Mouse (Mus musculus) monocyte, adult 5-6 weeks (primary cell): ENCODE measurements around the gene Arhgap15. TPM values are rescaled to one million over a fixed set of nuclear protein-coding genes. Genes with fewer than 3 reads are reported as not detected.

Experiments used
- ATAC-seq: fragments of 153-309, 156-312 bp; replicated peaks from 2 replicates; pipeline ENCODE4 v1.8.0; 2017; ENCODE audit warnings: mild to moderate bottlenecking; ENCODE audit not compliant: low TSS enrichment, insufficient number of reproducible peaks, severe bottlenecking, poor library complexity, low FRiP score
- total RNA-seq: library from RNA; stranded (forward); fragments of 200-1000, 200-491, 200-594 nt; gene quantifications from 3 replicates; pipeline ENCODE4 v1.2.3, GENCODE M21; 2017

Gene Arhgap15
- total RNA-seq, 1 experiment from 2014 or later = 204 TPM

DNA sequence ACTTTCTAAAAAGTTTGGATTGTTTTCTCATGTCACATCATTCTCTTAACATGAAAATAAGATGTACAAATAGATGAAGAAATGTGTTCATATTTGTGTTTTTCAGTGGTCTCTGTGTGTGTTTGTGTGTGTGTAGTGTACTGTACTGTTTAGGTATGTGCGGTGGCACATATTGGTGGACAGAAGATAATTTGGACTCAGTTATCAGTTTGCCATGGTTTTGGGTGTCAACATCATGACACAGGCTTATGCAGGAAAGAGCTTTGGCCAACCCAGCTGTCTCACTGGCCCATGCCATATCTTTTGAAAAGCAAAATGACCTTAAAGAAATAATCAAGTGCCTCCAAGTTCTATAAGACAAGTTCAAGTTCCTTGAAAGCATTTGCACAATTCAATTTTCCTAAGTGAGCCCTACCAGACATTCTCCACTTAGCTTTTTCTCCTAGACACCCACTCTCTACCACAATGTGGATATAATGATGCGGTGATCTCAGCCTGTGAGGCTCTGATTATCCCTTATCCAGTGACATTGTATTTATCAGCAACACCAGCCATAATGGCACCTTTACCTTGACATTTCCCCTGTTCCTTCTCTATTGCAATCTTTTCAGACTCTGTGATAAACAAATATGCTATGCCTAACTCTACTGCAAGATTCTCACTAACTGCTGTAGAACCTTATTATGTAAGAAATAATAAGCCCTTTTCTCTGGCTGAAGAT is 21.4 kb downstream of the Arhgap15 start:
- ATAC-seq = no peak

DNA sequence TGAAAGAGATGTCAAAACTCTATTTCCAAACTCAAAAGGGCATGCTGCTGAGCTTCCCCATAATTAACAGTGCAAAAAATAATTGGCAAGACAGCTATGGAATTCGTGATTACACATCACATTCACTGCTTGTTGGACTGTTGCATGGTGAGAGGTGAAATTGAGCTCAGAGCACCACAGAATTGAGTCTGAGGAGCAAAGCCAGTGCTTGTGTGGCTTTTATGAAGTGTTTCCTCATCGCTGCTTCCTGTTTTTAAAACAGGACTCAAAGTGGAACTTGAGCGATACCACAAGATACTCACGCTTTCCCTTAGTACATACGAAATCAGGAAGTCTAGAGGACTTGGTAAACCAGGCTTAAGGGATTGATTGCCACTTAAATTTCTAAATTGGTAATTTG is 24.0 kb downstream of the Arhgap15 start:
- peak; percentile 98 for ATAC-seq

DNA sequence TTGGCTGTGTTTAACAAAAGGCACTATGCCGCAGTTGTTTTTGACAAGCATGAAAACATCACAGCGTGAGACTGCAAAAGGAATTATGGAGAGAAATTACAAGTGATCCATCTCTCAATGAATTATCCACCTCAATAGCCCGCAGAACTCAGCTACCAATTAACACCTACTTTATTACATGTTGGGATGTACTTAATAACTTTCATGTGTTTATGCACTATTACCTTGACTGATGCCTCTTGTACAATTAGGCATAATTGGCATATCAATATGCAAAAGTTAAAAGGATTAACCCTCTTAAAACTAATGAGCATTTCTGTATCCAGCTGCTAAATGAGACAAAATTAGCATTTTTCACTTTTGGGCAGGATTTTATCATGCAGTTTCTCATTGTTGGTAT is 33.5 kb downstream of the Arhgap15 start:
- no peak for ATAC-seq

DNA sequence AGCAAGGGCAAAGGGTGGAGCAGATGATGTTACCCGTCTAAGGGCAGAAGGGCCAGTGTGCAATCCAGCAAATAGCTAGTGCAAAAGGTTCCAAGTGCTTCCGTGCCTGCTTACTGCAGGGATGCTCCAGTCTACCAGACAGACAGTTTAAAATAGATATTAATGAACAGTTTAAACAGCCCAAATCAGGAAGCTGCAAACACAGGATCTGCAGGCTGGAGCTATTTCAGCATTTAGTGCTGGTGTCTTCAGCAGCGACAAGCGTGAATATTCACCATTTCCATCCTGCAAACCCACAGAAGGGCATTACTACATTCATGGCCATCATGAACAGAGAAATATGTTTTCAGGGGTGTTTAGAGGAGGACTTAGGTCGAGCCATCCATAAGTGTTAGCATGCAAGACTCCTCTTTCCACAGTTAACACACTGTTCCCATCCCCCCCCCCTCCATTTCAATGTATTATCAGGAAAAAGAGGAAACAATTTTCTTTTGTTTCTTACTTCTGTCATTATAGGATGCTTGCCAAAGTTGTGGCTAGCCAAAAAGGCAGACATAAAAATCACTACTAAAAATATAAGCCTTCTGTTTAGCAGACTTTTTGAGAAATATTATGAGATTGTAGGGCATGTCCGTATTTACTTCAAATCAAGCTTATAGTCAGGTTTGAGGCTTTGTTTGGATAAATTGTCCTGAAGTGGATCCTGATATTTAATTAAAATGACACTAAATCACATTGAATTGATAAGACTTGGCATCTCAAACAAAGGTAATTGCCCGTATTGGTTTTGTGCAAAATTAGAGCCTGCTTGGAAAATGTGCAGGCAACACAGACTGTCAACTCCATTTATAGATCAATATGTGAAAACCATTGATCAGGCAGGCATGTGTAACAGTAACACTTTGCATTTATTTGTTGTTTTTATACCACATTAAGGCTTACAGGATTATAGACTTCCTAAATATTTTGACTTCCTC is 35.4 kb downstream of the Arhgap15 start:
- ATAC-seq = no peak

DNA sequence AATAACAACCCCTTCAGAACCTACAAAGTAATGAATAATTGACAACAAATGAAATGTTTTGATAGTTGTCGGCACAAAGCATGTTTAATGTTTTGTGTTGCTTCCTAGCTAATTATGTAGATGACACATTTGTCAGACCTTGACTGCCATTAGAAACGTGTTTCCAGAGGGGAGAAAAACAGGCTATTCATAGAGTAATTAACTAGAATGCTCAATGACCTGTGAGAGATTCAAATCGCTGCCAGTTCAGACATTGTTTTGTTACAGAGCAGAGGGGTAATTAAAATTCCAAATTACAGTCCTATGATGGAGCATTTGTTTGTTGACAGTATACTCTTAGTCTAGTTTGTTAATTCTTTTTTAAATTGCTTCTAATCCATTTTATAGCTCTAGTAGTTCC is 37.5 kb downstream of the Arhgap15 start:
- no peak for ATAC-seq

DNA sequence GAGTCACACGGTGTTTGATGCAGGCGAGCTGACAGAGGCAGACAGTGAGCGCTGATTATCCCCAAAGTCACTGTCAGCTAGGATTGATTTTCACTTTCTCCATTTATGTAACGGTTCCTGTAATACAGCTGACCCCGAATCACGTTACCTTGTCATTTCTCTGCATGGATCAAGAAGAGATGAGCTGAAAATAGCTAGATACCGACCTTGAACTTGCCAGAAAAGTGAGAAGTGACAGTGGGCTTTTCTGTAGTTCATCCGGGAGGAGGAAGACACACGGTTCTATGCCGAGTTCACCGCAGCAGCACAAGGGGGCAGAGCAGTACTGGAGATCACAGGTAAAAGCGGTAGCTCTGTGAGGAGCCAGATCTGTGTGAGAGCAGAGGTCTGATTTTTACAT is 38.5 kb downstream of the Arhgap15 start:
- no peak for ATAC-seq

DNA sequence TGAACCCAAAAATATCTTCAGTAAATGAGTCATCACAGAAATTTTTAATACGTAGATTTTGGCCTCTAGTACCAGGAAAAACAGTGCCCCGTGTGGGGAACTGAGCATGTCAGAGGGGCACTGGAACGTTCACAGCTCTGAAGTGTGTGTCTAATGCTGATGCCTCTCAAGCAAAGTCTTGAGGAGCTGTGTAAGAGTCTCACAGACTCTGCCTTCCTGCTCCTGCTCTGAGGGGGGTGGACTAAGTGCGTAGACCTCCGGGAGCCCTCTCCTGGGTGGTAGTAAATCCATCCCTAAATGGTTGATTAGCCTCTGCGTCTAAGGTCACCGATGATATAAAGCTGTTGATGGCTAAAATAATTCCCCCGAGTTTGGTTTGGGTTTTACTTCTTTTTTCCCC is 39.9 kb downstream of the Arhgap15 start:
- no peak for ATAC-seq

DNA sequence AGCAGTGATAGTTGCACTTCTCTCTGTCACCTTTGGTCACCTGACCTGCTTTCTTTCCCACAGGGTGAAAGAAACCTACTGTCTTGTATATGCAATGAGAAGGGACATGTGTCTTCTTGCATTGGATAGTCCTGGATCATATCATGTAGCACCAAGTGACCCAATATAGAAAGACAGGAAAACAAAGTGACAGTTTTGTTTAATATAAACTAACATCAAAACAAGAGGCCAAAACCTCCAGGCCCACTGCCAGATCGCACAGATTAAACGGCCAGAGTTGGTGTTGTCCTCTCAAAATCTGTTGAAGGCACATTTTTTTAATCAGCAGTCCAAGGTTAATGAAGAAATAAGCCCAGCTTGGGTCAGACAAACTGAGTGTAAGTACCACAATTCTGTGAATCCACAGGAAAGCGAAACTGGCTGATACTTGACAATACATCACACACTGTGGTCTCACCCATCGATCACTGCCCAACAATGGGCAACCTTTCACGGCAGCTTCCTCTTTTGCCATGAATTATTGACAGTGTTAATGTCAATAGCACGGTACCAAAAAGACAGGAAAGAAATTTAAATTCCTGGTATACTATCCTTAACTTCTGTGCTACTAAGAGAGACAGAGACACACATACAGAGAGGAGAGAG is 41.5 kb downstream of the Arhgap15 start:
- no peak for ATAC-seq

DNA sequence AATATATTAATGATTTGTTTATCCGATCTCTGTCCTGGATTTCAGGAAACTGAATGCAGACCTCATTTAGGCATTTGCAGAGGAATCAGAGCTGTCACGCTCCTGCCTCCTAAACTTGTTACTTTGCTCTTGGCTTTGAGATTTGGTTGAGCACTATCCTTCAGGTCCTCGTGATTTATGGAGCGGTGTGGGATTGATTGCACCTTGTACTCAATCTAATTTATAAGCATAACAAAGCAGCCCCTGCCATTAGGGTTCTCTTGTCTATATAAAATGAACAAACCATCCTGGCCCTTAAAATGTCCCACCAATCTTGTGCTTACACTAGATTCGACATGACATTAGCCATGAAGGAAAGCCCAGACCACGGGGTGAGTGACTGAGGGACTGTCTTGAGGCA is 43.0 kb downstream of the Arhgap15 start:
- ATAC-seq = no peak

DNA sequence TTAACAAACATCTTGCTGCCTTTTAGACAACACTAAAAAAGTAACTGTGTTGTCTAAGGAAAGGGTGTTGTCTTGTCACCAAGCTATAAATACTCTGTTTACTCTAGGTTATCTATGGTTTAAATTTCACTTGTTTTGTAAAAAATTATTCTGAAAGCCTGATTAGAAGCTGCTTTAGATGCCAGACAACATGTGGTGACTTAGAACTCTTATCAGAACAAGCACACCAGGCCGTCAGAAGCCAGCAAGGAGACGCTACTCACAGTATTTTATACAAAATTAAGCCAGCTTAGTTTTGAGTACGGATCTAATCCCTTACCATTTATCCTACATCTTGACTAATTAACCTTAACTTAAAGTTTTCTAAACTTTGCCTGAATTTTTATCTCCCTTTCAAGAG is 44.5 kb downstream of the Arhgap15 start:
- no peak for ATAC-seq

DNA sequence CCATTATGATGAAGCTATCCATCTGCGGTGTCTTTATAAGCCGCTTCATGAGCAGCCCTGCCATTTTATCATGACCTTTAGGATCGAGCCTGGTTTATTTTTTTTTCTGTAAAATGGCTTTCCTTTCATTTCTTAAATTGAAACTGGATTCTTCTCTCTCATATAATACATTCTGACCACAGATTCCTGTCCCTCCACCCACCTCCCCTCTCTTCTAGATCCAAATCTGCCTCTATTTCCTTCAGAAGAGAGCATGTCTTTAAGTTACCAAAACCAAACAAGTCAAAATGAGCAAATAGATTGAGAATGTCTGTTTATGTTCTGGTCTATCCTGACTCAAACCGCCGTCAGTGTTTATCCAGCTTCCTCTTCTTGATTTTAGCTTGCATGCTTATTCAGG is 46.1 kb downstream of the Arhgap15 start:
- no peak for ATAC-seq

DNA sequence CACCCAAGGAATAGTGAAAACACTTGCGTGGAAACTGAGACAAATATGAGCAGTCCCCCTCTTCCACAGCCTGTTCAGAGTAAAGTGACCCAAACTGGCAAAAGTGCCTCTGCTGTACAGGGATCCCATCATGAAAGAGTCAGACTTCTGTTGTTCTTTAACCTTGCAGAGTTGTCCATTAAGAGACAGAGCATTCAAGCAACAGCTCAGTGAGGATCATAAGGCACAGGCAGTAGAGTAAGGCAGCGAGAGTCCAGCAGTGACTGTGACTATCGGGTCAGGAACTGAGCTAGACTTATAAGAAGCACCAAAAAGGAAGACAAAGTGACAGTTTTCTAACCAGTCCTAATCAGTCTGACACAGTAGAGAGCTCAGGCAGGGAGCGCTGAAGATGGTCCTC is 47.8 kb downstream of the Arhgap15 start:
- ATAC-seq = no peak

DNA sequence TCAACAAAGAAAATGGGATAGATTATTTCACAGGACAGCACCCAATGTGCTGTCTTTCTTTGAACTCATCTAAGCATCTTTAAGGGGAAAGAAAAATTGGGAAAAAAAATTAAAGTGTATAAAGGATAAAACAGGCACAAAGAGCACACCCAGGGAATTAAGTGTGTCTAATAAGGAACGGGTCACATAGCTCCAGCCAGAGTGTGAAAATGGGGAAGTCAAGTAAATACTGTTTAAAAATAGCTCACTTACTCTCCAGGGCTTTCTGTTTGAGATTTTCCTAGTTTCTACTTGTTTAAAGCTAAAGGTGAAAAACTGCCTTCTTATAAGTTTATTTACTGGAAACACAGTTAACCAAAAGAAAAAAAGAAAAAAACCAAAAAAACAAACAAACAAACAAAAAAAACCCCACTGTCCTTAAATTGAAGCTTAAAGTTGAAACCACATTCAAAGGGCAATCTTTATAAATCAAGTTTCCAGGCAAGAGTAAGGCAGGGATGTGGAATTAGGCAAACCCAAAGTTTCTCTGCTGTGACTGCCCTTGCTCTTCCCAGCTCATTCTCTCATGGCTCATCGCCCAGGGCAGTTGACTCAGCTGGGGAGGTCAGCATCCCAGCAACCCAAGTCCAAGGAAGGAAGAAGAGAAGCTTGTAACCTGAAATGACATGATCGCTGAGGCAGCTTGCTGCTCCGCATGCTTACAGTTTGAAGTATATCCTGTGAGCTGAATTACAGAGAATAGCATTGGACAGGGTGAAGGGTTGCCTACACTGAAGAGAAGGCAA is 57.5 kb downstream of the Arhgap15 start:
- no peak; the same call in 1 of the 2 replicates for ATAC-seq

DNA sequence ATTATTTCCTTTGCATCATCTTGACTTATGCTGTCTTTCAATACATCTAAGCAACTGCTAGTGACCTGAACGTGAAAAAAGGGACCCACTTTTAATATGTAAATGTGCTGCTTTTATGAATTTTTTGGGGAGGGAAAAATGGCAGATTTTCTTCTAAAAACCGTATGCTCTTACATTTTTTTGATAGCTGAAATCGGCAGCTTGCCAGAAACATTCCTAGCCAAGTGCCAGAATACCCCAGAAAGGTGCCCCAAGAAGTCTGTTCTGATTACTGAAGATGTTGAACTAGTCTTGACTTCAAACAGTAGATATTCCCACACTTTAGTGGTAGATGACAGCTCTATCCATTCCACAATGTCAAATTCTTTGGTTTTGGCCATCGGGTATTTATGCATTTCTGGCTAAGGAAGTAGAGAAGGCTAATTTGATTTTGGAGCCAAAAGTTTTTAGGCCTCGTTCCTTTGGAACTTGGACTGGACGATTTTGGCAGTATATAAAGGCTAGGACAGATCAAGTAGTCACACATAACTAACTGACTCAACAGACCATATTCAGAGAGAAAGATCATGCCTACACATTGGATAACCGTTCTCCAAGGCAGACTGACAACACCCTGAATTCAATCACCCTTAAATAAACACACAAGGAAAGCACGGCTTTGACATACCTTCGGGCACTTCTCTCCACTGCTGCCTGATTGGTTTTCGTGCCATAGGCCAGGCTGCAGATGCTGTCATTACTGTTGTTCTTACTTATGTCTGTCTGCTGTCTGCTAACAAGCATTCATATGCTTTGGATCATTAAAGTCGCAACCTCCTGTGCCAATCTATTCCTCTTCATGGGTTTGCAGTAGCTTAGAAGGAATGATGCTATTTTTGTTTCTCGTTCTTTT is 67.5 kb downstream of the Arhgap15 start:
- no peak for ATAC-seq

DNA sequence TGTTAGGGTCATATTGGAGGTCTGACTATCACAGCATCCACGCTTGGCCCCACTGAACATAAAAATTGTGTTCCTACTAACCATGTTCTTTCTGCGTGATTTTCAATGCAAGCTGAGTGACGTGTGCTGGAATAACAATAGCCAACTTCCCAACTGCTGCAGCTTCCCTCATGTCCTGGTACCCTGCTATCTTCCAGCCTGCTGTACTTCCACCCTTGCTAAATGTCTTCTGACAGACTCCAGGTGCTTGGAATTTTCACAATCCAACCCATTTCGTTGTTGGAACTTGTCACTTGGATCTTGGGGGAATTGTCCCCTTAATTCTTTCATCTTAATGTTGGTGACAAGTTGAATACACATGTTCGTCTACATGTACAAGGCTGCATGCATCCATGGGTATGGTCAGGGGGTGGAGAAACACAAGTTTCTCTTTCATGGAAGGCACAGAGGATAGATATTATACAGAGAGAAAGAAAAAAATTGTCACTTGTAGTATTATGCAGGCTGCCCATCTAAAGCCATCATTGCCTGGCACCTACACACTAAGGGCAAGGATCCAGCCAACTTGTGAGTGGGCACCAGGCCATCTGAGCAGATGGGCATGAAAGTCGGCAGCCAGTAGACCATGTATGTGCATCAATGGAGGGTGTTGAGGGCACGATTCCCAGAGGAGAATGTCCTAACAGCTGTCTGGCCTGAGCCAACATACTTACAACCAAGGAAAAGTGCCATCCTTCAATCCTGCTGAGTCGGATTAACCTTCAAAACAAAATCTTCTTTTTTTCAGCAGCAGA is 68.4 kb downstream of the Arhgap15 start:
- ATAC-seq = no peak

DNA sequence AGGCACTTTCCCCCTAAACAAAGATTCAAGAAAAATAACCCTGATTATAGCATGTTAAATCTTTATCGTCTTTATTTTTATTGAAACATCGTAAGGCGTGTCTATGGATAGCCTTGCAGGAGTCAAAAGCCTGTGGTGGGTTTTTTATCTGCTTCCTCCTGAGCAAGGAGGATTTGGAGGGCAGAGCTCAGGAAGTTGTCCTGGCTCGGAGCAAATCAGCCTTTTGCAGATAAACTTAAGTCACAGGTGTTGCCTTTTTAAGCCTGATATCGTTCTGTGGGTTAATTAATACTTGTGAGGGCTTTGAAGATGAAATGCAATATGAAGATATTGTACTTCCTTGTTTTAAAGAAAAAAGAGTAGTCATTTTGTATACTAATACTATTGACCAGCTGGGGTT is 87.3 kb downstream of the Arhgap15 start:
- ATAC-seq = no peak

DNA sequence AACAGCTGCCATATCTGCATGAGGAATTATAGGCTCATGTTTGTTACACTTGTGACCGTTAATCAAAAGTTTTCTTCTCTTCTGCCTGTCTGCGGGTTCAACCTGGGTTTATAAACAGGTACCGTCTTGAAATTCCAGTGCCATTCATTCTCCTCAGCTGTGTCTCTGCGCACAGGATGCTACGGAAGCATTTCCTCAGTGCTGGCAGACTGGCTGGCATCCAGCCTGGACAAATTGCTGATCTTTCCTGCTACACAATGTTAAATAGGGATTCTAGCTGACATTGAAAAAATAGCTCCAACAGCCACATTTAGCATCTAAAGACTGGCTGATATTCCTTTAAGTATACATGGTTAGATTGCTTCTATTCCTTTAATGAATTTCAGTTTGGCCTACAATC is 93.0 kb downstream of the Arhgap15 start:
- no peak for ATAC-seq
